Mouse (Mus musculus): ENCODE data around the gene Exosc2.

Gene Exosc2

GRCm38 (mm10) chr2:31730640-31731039, 60.1 kb downstream of the Exosc2 start:
- no peak for DNase-seq

Measured in cerebellum, postnatal 36 days (tissue).